Mouse (Mus musculus): ENCODE measurements around the gene Zfp91. TPM values are rescaled to one million over a fixed set of nuclear protein-coding genes. Genes with fewer than 3 reads are reported as not detected.
A peak's percentile ranks its signal among the peaks of the same experiment; 100 is the strongest.

The Zfp91 gene
- polyA plus RNA-seq, 1 experiment from 2014 or later, result 11.0 TPM

DNA sequence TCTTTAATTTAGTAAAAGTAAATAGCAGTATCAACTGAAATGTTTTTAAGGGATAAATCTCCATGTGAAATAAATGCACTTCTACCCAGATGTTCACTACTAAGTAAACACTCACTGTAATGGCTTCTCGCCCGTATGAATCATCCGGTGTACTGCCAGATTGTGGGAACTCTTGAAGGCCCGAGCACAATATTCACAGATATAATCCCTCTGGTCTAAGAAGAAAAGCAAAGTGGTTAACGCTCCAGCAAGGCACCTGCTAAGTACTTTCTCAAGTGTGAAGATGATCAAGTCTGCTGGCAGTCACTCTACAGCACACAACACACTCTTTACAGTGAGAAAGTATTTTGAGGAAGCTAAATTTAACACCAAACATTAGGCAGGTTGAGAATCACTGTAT lies 25.0 kb downstream of the Zfp91 start:
- Histone ChIP-seq H3K27me3 (ENCODE audit: control insufficient read depth, insufficient read depth, low read depth, low read length) (no peaks in the 10 kb centered on the region), H3K36me3 (ENCODE audit: control insufficient read depth, insufficient read depth, low read length) (peaks cover 14% of the 10 kb centered on the region; the same call in 1 of the 2 replicates), H3K4me3 (ENCODE audit: low read depth, low read length) (no peak overlapping the region), H3K27ac (ENCODE audit: low read length) (no peak overlapping the region), H3K4me2 (ENCODE audit: low read length) (no peak overlapping the region), H3K9ac (ENCODE audit: low read depth, low read length) (no peak overlapping the region), H3K4me1 (ENCODE audit: control insufficient read depth, insufficient read depth, low read length) (no peaks in the 10 kb centered on the region), H3K9me3 (replicated peaks; ENCODE audit: control insufficient read depth, low read length, poor library complexity, severe bottlenecking) (no peaks in the 10 kb centered on the region)
- ATAC-seq, result no peak
- WGBS, result 85% methylated on average over 5 of the region's 5 CpGs

DNA sequence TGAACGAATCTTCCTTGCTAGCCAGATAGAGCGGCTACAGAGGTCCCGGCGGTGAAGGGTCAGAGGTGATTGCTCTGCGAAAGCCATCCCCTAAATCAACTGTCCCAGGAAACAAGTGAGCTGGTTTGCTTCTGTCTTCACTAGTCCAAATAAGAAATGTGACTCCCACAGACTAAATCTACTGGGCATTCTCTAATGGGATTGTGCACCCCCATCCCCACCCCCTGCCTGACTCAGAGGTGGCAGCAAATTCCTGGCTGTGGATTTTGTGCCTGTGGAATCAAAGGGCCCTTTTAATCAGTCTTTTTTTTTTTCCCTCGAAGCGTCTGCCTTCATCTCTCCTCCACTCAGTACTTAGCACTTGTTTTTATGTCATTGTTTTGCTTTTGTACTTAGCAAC lies 30.6 kb downstream of the Zfp91 start, which contains the start of gene Cntf:
Gene Cntf, minus strand, starts transcription at position 325 of the 400 bp plus-strand sequence.
- no peaks in the 10 kb centered on the region for H3K4me1 ChIP-seq (ENCODE audit: control insufficient read depth, insufficient read depth, low read length)
- no peaks in the 10 kb centered on the region for H3K9me3 ChIP-seq (replicated peaks; ENCODE audit: control insufficient read depth, low read length, poor library complexity, severe bottlenecking)
- no peaks in the 10 kb centered on the region for H3K27me3 ChIP-seq (ENCODE audit: control insufficient read depth, insufficient read depth, low read depth, low read length)
- 58% methylated on average over 7 of the region's 7 CpGs for WGBS
- H3K4me3 ChIP-seq (ENCODE audit: low read depth, low read length), result no peak within 1 kb of the TSS
- H3K9ac ChIP-seq (ENCODE audit: low read depth, low read length), result no peak within 1 kb of the TSS
- no peak within 1 kb of the TSS for H3K27ac ChIP-seq (ENCODE audit: low read length)
- H3K36me3 ChIP-seq (ENCODE audit: control insufficient read depth, insufficient read depth, low read length), result peaks cover 19% of the 10 kb centered on the region
- no peak within 1 kb of the TSS for H3K4me2 ChIP-seq (ENCODE audit: low read length)
- ATAC-seq, result no peak

DNA sequence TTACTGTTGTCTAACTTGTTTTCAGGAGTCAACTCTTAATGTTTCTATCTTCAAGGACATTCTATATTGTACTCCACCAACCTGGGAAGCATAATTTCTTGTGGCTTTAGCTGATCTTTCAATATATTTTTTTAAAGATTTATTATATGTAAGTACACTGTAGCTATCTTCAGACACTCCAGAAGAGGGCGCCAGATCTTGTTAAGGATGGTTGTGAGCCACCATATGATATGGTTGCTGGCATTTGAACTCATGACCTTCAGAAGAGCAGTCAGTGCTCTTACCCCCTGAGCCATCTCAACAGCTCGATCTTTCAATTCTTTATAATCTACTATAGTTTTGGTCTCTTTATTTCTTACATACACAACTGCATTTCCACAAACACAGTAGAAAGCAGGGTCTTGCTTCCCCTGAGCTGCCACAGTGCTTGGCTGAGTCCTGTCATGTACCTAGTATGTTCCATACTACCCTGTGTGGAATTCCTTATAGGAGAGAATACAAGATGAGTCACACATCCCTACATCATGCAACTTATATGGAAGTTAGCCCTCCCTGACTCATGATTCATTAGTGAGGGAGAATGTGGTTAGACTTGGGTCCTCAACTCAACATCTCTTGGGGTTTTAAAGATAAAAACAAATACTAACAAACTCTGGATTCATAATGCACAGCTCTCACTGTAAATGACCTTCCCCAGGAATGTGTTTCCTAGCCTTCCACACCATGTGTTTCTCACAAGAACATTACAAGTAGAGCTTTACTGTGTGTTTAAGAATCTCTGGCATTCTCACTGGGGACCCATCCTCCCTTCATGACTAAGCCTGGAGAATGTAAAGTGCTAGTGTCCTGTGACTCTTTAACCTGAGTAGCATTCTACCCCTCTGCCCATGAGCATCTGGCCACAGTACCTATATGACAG lies 33.5 kb downstream of the Zfp91 start:
- no peak overlapping the region for H3K4me2 ChIP-seq (ENCODE audit: low read length)
- H3K9ac ChIP-seq (ENCODE audit: low read depth, low read length), result no peak overlapping the region
- H3K27ac ChIP-seq (ENCODE audit: low read length), result no peak overlapping the region
- H3K9me3 ChIP-seq (replicated peaks; ENCODE audit: control insufficient read depth, low read length, poor library complexity, severe bottlenecking), result no peaks in the 10 kb centered on the region
- H3K4me3 ChIP-seq (ENCODE audit: low read depth, low read length), result no peak overlapping the region
- 54% methylated on average over 2 of the region's 2 CpGs for WGBS
- no peaks in the 10 kb centered on the region for H3K27me3 ChIP-seq (ENCODE audit: control insufficient read depth, insufficient read depth, low read depth, low read length)
- peaks cover 8% of the 10 kb centered on the region for H3K36me3 ChIP-seq (ENCODE audit: control insufficient read depth, insufficient read depth, low read length)
- H3K4me1 ChIP-seq (ENCODE audit: control insufficient read depth, insufficient read depth, low read length), result no peaks in the 10 kb centered on the region
- ATAC-seq, result no peak

DNA sequence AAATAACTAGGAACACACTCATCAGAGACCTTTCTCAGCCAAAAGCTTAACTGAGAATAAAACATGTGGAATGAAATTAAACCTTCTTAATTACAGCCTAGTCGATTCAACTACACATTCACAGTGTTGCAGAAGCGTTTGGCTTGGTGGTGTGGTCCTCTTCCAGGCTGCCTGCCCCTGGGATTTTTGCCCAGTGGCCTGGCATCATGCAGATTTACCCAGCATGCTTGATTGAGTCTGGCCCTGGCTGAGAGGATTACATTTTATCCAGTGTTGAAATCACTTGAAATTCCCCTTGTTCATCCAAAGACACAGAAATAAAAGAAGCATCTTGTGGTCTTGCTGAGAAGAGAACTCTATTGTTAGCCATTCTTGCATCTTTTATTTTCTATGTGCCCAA lies 36.3 kb downstream of the Zfp91 start:
- Histone ChIP-seq H3K4me3 (ENCODE audit: low read depth, low read length) (no peak overlapping the region), H3K9me3 (replicated peaks; ENCODE audit: control insufficient read depth, low read length, poor library complexity, severe bottlenecking) (no peaks in the 10 kb centered on the region), H3K27me3 (ENCODE audit: control insufficient read depth, insufficient read depth, low read depth, low read length) (no peaks in the 10 kb centered on the region), H3K4me1 (ENCODE audit: control insufficient read depth, insufficient read depth, low read length) (no peaks in the 10 kb centered on the region), H3K9ac (ENCODE audit: low read depth, low read length) (no peak overlapping the region), H3K4me2 (ENCODE audit: low read length) (no peak overlapping the region), H3K36me3 (ENCODE audit: control insufficient read depth, insufficient read depth, low read length) (peaks cover 8% of the 10 kb centered on the region), H3K27ac (ENCODE audit: low read length) (peak overlapping the region; percentile 42; the same call in 1 of the 2 replicates)
- 40% methylated on average over 2 of the region's 2 CpGs for WGBS
- peak; percentile 65; the same call in 1 of the 2 replicates for ATAC-seq

DNA sequence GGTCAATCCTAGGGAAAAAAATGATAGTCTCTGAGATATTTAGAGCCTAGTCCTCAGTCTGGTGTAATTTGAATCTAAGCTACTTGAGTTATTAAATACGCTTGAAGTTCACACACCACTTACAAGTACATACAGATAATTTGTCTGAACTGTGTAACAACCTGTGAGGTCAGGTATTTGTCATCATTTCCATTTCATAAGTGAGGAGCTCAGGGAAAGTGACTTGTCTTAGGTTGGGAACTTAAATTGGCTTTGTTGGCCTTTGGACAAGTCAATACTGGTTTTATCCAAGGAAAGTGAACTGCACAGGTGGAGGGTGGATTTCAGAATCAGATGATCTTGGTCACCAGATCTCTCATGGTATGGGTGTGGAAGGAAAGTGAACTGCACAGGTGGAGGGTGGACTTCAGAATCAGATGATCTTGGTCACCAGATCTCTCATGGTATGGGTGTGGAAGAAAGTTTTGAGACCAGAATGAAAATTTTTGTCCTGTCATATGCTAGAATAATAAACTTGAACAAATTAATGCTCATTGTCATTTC lies 36.9 kb downstream of the Zfp91 start:
- Histone ChIP-seq H3K4me2 (ENCODE audit: low read length) (no peak overlapping the region), H3K4me3 (ENCODE audit: low read depth, low read length) (no peak overlapping the region), H3K9ac (ENCODE audit: low read depth, low read length) (no peak overlapping the region), H3K27me3 (ENCODE audit: control insufficient read depth, insufficient read depth, low read depth, low read length) (no peaks in the 10 kb centered on the region), H3K36me3 (ENCODE audit: control insufficient read depth, insufficient read depth, low read length) (peaks cover 7% of the 10 kb centered on the region), H3K4me1 (ENCODE audit: control insufficient read depth, insufficient read depth, low read length) (no peaks in the 10 kb centered on the region), H3K9me3 (replicated peaks; ENCODE audit: control insufficient read depth, low read length, poor library complexity, severe bottlenecking) (no peaks in the 10 kb centered on the region), H3K27ac (ENCODE audit: low read length) (no peak overlapping the region)
- 100% methylated on average over 1 of the region's 1 CpGs for WGBS
- no peak for ATAC-seq

DNA sequence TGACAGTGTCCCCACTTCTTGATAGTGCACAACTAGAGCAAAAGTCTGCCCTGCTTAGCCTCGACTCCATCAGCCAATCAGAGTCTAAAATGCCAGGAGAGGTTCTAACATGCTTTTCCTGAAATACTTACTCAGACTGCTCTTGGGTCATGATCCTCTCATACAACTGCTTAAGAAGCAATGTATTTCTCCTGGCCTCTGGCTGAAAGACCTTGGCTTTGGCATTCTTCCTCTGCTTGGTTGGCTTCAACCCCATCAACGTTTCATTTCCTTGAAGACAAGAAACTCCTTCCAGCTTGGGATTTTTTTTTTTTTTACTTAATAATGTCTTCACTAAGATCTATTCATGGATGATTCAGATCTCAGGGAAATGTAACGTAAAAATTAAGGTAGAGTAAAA lies 39.6 kb downstream of the Zfp91 start:
- H3K9ac ChIP-seq (ENCODE audit: low read depth, low read length), result no peak overlapping the region
- no peaks in the 10 kb centered on the region for H3K9me3 ChIP-seq (replicated peaks; ENCODE audit: control insufficient read depth, low read length, poor library complexity, severe bottlenecking)
- H3K27me3 ChIP-seq (ENCODE audit: control insufficient read depth, insufficient read depth, low read depth, low read length), result no peaks in the 10 kb centered on the region
- no peak for ATAC-seq
- H3K4me1 ChIP-seq (ENCODE audit: control insufficient read depth, insufficient read depth, low read length), result no peaks in the 10 kb centered on the region
- no peak overlapping the region for H3K4me2 ChIP-seq (ENCODE audit: low read length)
- no peak overlapping the region for H3K4me3 ChIP-seq (ENCODE audit: low read depth, low read length)
- no peaks in the 10 kb centered on the region for H3K36me3 ChIP-seq (ENCODE audit: control insufficient read depth, insufficient read depth, low read length)
- H3K27ac ChIP-seq (ENCODE audit: low read length), result no peak overlapping the region
- WGBS, result 84% methylated on average over 3 of the region's 3 CpGs

DNA sequence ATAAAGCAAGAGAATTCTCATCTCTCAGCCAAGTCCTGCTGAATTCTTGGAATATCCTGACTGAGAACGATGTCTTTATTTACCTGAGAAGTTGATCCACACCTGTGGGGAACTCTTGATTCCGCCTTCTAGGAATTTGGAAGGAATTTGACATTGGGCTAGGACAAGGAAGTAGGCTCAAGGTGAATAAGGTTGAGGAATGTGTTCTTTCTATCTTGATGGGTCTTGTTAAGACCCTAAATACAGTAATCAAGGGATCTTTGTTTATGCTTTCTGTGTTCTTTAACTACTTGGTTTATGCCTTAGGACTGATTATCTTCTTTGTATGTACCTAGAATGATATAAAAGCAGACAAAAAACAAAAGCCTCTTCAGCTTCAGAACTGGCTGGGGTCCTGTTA lies 64.0 kb downstream of the Zfp91 start:
- ATAC-seq, result no peak
- H3K27ac ChIP-seq (ENCODE audit: low read length), result no peak overlapping the region
- H3K4me1 ChIP-seq (ENCODE audit: control insufficient read depth, insufficient read depth, low read length), result no peaks in the 10 kb centered on the region
- H3K27me3 ChIP-seq (ENCODE audit: control insufficient read depth, insufficient read depth, low read depth, low read length), result no peaks in the 10 kb centered on the region
- no peak overlapping the region for H3K4me2 ChIP-seq (ENCODE audit: low read length)
- H3K36me3 ChIP-seq (ENCODE audit: control insufficient read depth, insufficient read depth, low read length), result no peaks in the 10 kb centered on the region
- no peak overlapping the region for H3K4me3 ChIP-seq (ENCODE audit: low read depth, low read length)
- no peak overlapping the region for H3K9ac ChIP-seq (ENCODE audit: low read depth, low read length)
- H3K9me3 ChIP-seq (replicated peaks; ENCODE audit: control insufficient read depth, low read length, poor library complexity, severe bottlenecking), result no peaks in the 10 kb centered on the region
- WGBS, result 90% methylated on average over 2 of the region's 2 CpGs

DNA sequence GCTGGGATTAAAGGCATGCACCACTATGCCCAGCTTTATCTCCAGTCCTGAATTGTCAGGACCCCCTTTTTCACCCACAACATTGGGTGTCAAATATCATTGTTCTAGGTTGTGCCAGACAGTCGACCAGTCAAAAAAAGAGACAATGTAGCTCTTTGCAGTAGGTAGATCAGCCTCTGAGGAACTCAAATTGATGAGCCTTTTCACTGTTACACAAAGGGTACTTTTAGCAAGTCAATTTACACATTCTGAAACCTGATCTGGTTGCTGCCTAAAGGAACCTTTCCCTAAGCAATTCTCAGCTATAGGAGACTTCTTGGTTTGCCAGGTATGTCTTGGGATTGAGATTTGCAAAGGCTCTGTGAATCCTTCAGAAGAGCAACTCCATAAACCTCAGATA lies 64.9 kb downstream of the Zfp91 start:
- WGBS, result 46% methylated on average over 1 of the region's 1 CpGs
- ATAC-seq, result no peak
- Histone ChIP-seq H3K27me3 (ENCODE audit: control insufficient read depth, insufficient read depth, low read depth, low read length) (no peaks in the 10 kb centered on the region), H3K4me1 (ENCODE audit: control insufficient read depth, insufficient read depth, low read length) (no peaks in the 10 kb centered on the region), H3K9me3 (replicated peaks; ENCODE audit: control insufficient read depth, low read length, poor library complexity, severe bottlenecking) (no peaks in the 10 kb centered on the region), H3K9ac (ENCODE audit: low read depth, low read length) (no peak overlapping the region), H3K4me3 (ENCODE audit: low read depth, low read length) (no peak overlapping the region), H3K27ac (ENCODE audit: low read length) (no peak overlapping the region), H3K36me3 (ENCODE audit: control insufficient read depth, insufficient read depth, low read length) (no peaks in the 10 kb centered on the region), H3K4me2 (ENCODE audit: low read length) (no peak overlapping the region)

DNA sequence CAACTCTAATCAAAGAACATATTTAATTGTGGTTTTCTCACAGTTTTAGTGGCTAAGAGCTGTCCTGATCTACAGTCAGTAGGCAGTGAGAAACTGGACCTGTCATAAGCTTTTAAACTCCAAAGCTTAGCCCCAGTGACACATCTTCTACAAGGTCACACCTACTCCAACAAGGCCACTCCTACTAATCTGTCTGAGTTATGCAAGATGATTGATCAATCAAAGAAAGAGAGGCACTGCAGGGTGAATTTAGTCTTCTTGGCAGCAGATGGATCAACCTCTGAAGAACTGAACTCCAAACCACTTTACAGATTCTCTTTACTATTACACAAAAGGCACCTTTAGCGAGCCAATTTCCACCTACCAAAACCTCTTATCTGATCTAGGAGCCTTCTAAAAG lies 70.1 kb downstream of the Zfp91 start:
- no peaks in the 10 kb centered on the region for H3K36me3 ChIP-seq (ENCODE audit: control insufficient read depth, insufficient read depth, low read length)
- H3K4me3 ChIP-seq (ENCODE audit: low read depth, low read length), result no peak overlapping the region
- H3K27ac ChIP-seq (ENCODE audit: low read length), result no peak overlapping the region
- 86% methylated on average over 1 of the region's 1 CpGs for WGBS
- H3K27me3 ChIP-seq (ENCODE audit: control insufficient read depth, insufficient read depth, low read depth, low read length), result no peaks in the 10 kb centered on the region
- no peak for ATAC-seq
- H3K9ac ChIP-seq (ENCODE audit: low read depth, low read length), result no peak overlapping the region
- H3K4me2 ChIP-seq (ENCODE audit: low read length), result no peak overlapping the region
- no peaks in the 10 kb centered on the region for H3K4me1 ChIP-seq (ENCODE audit: control insufficient read depth, insufficient read depth, low read length)
- H3K9me3 ChIP-seq (replicated peaks; ENCODE audit: control insufficient read depth, low read length, poor library complexity, severe bottlenecking), result no peaks in the 10 kb centered on the region

Measured in midbrain, embryonic 16.5 days (tissue).